Mouse (Mus musculus): ENCODE data around the gene Cntnap5a. TPM values are rescaled to one million over a fixed set of nuclear protein-coding genes. Genes with fewer than 3 reads are reported as not detected.

The Cntnap5a gene
- polyA plus RNA-seq, 1 experiment from 2014 or later, result 3.9 TPM

DNA sequence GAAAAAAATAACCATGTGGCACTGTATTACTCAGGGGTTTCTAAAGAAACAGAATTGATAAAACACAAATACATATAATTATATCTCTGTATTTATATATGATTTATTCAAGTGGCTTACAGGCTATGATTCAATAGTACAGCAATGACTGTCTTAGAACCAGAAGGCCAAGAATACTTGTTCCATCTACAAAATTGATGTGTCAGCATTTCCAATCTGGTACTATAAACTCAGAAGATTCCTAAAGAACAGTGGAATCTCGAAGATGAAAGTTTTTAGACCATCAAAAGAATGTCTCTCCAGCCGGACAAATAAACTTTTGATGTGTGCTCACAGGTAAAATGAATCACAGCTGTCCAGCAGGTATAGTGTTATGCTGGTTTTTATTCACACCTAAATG is 331.2 kb downstream of the Cntnap5a start:
- no peak overlapping the region for H3K27ac ChIP-seq (ENCODE audit: low read depth, low read length)
- WGBS, result 87% methylated on average over 2 of the region's 2 CpGs
- no peaks in the 10 kb centered on the region for H3K36me3 ChIP-seq (ENCODE audit: control insufficient read depth, insufficient read depth, low read length)
- H3K27me3 ChIP-seq (ENCODE audit: control insufficient read depth, insufficient read depth, low read length), result no peaks in the 10 kb centered on the region
- H3K4me2 ChIP-seq (ENCODE audit: low read depth, low read length), result no peak overlapping the region
- H3K9me3 ChIP-seq (ENCODE audit: control insufficient read depth, low read length), result no peaks in the 10 kb centered on the region
- no peaks in the 10 kb centered on the region for H3K4me1 ChIP-seq (ENCODE audit: control insufficient read depth, insufficient read depth, low read length)
- H3K9ac ChIP-seq (replicated peaks; ENCODE audit: low read depth, low read length), result no peak overlapping the region
- H3K4me3 ChIP-seq (ENCODE audit: low read depth, low read length), result no peak overlapping the region
- no peak for ATAC-seq (ENCODE audit: low read depth)

DNA sequence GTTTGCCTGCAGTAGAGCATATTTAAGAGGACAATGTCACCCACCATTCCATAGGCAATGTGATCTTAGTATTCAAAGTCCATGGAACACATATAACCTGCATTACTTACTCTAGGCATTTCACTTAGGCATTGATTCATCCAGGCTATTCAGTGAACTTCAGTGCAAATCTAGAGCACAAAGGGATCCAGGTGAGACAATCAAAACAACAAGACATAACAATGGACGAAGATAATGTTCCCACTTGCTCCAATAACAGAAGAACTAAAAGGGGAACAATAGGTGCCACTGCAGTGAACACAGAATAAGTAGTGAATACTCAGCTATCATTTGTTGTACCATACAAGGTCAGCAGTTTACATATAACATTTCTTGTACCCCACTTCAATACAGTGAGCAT is 345.1 kb downstream of the Cntnap5a start:
- no peak overlapping the region for H3K27ac ChIP-seq (ENCODE audit: low read depth, low read length)
- no peaks in the 10 kb centered on the region for H3K4me1 ChIP-seq (ENCODE audit: control insufficient read depth, insufficient read depth, low read length)
- ATAC-seq (ENCODE audit: low read depth), result no peak
- H3K27me3 ChIP-seq (ENCODE audit: control insufficient read depth, insufficient read depth, low read length), result no peaks in the 10 kb centered on the region
- WGBS, result 76% methylated on average over 1 of the region's 1 CpGs
- H3K36me3 ChIP-seq (ENCODE audit: control insufficient read depth, insufficient read depth, low read length), result no peaks in the 10 kb centered on the region
- no peaks in the 10 kb centered on the region for H3K9me3 ChIP-seq (ENCODE audit: control insufficient read depth, low read length)
- H3K9ac ChIP-seq (replicated peaks; ENCODE audit: low read depth, low read length), result no peak overlapping the region
- no peak overlapping the region for H3K4me3 ChIP-seq (ENCODE audit: low read depth, low read length)
- no peak overlapping the region for H3K4me2 ChIP-seq (ENCODE audit: low read depth, low read length)

DNA sequence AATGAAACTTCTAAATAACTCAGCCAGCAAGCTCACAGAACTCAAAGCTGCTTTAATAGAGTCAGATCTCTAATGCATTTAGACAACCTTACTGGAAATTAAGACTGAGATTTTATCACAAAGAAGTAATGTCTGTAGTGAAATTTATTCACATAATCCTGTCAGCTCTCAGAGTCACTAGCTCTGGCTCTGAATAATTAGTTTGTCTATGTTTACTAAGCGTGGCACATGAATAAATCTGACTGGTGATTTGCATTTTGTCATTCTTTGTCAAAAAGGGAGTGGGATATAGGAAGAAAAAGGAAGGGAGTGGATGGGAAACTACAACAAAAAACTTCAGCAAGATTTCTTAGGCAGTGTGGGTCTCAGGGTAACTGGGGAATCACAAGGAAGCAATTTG is 351.3 kb downstream of the Cntnap5a start:
- Histone ChIP-seq H3K27ac (ENCODE audit: low read depth, low read length) (no peak overlapping the region), H3K4me2 (ENCODE audit: low read depth, low read length) (no peak overlapping the region), H3K27me3 (ENCODE audit: control insufficient read depth, insufficient read depth, low read length) (no peaks in the 10 kb centered on the region), H3K9me3 (ENCODE audit: control insufficient read depth, low read length) (no peaks in the 10 kb centered on the region), H3K36me3 (ENCODE audit: control insufficient read depth, insufficient read depth, low read length) (no peaks in the 10 kb centered on the region), H3K4me1 (ENCODE audit: control insufficient read depth, insufficient read depth, low read length) (no peaks in the 10 kb centered on the region), H3K9ac (replicated peaks; ENCODE audit: low read depth, low read length) (no peak overlapping the region), H3K4me3 (ENCODE audit: low read depth, low read length) (no peak overlapping the region)
- WGBS, result 35% methylated on average over 1 of the region's 1 CpGs
- no peak for ATAC-seq (ENCODE audit: low read depth)

GRCm38 (mm10) chr1:116036894-116037293 is 352.3 kb downstream of the Cntnap5a start:
- Histone ChIP-seq H3K9me3 (ENCODE audit: control insufficient read depth, low read length) (no peaks in the 10 kb centered on the region), H3K9ac (replicated peaks; ENCODE audit: low read depth, low read length) (no peak overlapping the region), H3K36me3 (ENCODE audit: control insufficient read depth, insufficient read depth, low read length) (no peaks in the 10 kb centered on the region), H3K4me2 (ENCODE audit: low read depth, low read length) (no peak overlapping the region), H3K4me1 (ENCODE audit: control insufficient read depth, insufficient read depth, low read length) (no peaks in the 10 kb centered on the region), H3K27me3 (ENCODE audit: control insufficient read depth, insufficient read depth, low read length) (no peaks in the 10 kb centered on the region), H3K27ac (ENCODE audit: low read depth, low read length) (no peak overlapping the region), H3K4me3 (ENCODE audit: low read depth, low read length) (no peak overlapping the region)
- ATAC-seq (ENCODE audit: low read depth), result no peak
- WGBS, result 94% methylated on average over 2 of the region's 2 CpGs

DNA sequence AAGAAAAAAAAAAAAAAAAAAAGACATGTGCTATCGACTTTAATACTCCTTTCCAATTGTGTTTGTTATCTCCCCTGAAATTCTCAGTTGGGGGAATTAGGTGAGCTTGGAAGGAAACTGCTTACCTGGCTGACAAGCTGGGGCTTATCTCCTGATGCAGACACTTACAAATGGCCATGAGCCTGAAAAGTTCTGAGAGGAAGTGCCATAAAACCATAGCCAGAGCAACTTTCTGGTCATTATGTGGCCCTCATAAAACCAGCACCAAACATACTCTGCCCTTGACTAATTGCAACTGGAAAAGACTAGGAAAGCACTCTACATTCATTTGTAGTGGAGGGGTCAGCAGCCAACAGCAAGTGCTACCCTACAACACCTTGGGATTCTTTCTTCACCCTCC is 359.5 kb downstream of the Cntnap5a start:
- no peaks in the 10 kb centered on the region for H3K9me3 ChIP-seq (ENCODE audit: control insufficient read depth, low read length)
- no peak overlapping the region for H3K9ac ChIP-seq (replicated peaks; ENCODE audit: low read depth, low read length)
- ATAC-seq (ENCODE audit: low read depth), result no peak
- no peak overlapping the region for H3K27ac ChIP-seq (ENCODE audit: low read depth, low read length)
- 56% methylated on average over 1 of the region's 1 CpGs for WGBS
- H3K4me1 ChIP-seq (ENCODE audit: control insufficient read depth, insufficient read depth, low read length), result no peaks in the 10 kb centered on the region
- H3K4me2 ChIP-seq (ENCODE audit: low read depth, low read length), result no peak overlapping the region
- H3K27me3 ChIP-seq (ENCODE audit: control insufficient read depth, insufficient read depth, low read length), result no peaks in the 10 kb centered on the region
- H3K4me3 ChIP-seq (ENCODE audit: low read depth, low read length), result no peak overlapping the region
- no peaks in the 10 kb centered on the region for H3K36me3 ChIP-seq (ENCODE audit: control insufficient read depth, insufficient read depth, low read length)

DNA sequence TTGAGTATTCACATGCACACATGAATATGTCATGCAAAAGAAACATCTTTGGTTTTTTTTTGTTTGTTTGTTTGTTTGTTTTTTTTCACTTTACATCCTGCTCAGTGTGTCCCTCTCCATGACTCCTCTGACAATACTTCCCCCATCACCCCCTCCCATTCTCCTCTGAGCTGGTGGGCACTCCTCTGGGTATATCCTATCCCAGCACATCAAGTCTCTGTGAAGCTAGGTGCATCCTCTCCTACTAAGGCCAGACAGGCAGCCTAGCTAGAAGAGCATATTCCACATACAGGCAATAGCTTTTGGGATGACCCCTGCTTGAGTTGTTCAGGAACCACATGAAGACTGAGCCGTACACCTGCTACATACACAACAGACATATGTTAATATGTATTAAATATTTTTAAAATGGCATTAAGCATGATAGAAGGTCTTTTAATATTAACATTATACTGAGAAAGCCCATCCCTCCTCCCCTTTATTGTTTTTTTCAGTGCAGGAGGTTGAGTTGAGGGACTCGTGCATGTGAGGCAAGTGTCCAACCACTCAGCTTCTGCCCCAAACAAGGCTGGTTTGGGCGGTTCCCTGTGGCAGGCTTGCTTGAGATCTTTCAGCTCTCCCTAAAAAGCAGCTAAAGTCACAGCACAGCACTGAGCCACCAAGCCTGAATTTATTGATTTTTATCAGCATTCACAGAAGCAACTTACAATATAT is 422.6 kb downstream of the Cntnap5a start:
- Histone ChIP-seq H3K9me3 (ENCODE audit: control insufficient read depth, low read length) (no peaks in the 10 kb centered on the region), H3K36me3 (ENCODE audit: control insufficient read depth, insufficient read depth, low read length) (no peaks in the 10 kb centered on the region), H3K4me3 (ENCODE audit: low read depth, low read length) (no peak overlapping the region), H3K27ac (ENCODE audit: low read depth, low read length) (no peak overlapping the region), H3K4me2 (ENCODE audit: low read depth, low read length) (no peak overlapping the region), H3K4me1 (ENCODE audit: control insufficient read depth, insufficient read depth, low read length) (no peaks in the 10 kb centered on the region), H3K27me3 (ENCODE audit: control insufficient read depth, insufficient read depth, low read length) (no peaks in the 10 kb centered on the region), H3K9ac (replicated peaks; ENCODE audit: low read depth, low read length) (no peak overlapping the region)
- WGBS, result 71% methylated on average over 3 of the region's 3 CpGs
- peak; percentile 36 for ATAC-seq (ENCODE audit: low read depth)

- no peaks in the 10 kb centered on the region for H3K9me3 ChIP-seq (ENCODE audit: control insufficient read depth, low read length)
- no peaks in the 10 kb centered on the region for H3K27me3 ChIP-seq (ENCODE audit: control insufficient read depth, insufficient read depth, low read length)
- no peaks in the 10 kb centered on the region for H3K4me1 ChIP-seq (ENCODE audit: control insufficient read depth, insufficient read depth, low read length)
- no peak overlapping the region for H3K4me2 ChIP-seq (ENCODE audit: low read depth, low read length)
- peak; percentile 68; the same call in 1 of the 2 replicates for ATAC-seq (ENCODE audit: low read depth)
- H3K27ac ChIP-seq (ENCODE audit: low read depth, low read length), result no peak overlapping the region
- no peak overlapping the region for H3K9ac ChIP-seq (replicated peaks; ENCODE audit: low read depth, low read length)
- H3K4me3 ChIP-seq (ENCODE audit: low read depth, low read length), result no peak overlapping the region
- no peaks in the 10 kb centered on the region for H3K36me3 ChIP-seq (ENCODE audit: control insufficient read depth, insufficient read depth, low read length)
Observed at GRCm38 (mm10) chr1:116107724-116108058, 423.1 kb downstream of the Cntnap5a start.

DNA sequence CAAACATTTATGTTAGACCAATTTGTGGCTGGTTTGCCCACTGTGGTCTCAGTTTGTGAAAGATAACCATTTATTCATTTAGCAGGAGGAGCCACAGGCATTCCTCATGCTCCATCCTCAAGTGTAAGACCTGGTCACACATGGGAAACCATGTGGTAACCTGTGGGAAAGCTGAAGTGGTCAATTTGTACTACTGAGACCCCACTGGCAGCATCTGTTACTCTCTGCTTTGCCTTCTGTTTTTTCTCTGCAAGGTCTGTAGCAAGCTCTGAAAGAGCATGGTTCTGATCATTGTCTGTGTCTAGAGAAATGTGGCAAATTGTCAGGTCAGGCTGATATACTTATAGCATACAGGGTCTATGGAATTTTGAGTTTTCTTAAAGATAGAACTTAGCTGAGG is 423.8 kb downstream of the Cntnap5a start:
- Histone ChIP-seq H3K4me1 (ENCODE audit: control insufficient read depth, insufficient read depth, low read length) (no peaks in the 10 kb centered on the region), H3K36me3 (ENCODE audit: control insufficient read depth, insufficient read depth, low read length) (no peaks in the 10 kb centered on the region), H3K9ac (replicated peaks; ENCODE audit: low read depth, low read length) (no peak overlapping the region), H3K4me2 (ENCODE audit: low read depth, low read length) (no peak overlapping the region), H3K9me3 (ENCODE audit: control insufficient read depth, low read length) (no peaks in the 10 kb centered on the region), H3K4me3 (ENCODE audit: low read depth, low read length) (no peak overlapping the region), H3K27me3 (ENCODE audit: control insufficient read depth, insufficient read depth, low read length) (no peaks in the 10 kb centered on the region), H3K27ac (ENCODE audit: low read depth, low read length) (no peak overlapping the region)
- ATAC-seq (ENCODE audit: low read depth), result no peak

DNA sequence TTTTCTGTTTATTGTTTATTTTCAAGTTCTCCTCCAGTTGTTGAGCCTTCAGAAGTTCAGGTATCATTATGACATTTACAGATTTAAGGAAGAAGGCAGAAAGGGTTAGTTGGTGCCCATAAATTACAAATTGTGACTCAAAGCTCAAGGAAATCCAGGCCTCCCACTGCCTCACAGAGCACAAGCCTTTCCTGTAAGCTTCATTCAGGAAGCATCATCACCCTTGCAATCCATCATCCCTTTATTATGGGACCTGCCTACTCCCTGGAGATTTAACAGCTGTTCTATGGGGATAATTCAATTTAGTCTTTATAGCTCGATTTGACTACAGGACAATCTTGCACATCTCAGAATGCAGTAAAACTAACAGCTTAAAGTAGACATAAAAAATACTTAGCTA is 441.2 kb downstream of the Cntnap5a start:
- no peak overlapping the region for H3K9ac ChIP-seq (replicated peaks; ENCODE audit: low read depth, low read length)
- no peaks in the 10 kb centered on the region for H3K36me3 ChIP-seq (ENCODE audit: control insufficient read depth, insufficient read depth, low read length)
- H3K27ac ChIP-seq (ENCODE audit: low read depth, low read length), result no peak overlapping the region
- no peak overlapping the region for H3K4me2 ChIP-seq (ENCODE audit: low read depth, low read length)
- H3K4me3 ChIP-seq (ENCODE audit: low read depth, low read length), result no peak overlapping the region
- no peaks in the 10 kb centered on the region for H3K4me1 ChIP-seq (ENCODE audit: control insufficient read depth, insufficient read depth, low read length)
- no peaks in the 10 kb centered on the region for H3K9me3 ChIP-seq (ENCODE audit: control insufficient read depth, low read length)
- 2% methylated on average over 1 of the region's 1 CpGs for WGBS
- H3K27me3 ChIP-seq (ENCODE audit: control insufficient read depth, insufficient read depth, low read length), result no peaks in the 10 kb centered on the region
- peak; percentile 70 for ATAC-seq (ENCODE audit: low read depth)

All from neural tube, embryonic 14.5 days (tissue).